Mouse (Mus musculus): ENCODE results near the gene Egln2. TPM values are rescaled to one million over a fixed set of nuclear protein-coding genes. Genes with fewer than 3 reads are reported as not detected.

The Egln2 gene
- total and polyA plus RNA-seq, 2 experiments from 2014 or later = 42.8 to 71.5 TPM

GRCm38 (mm10) chr7:27160921-27161320, 5.7 kb downstream of the Egln2 start:
- H3K4me3 ChIP-seq (ENCODE audit: low read depth, low read length) = no peak overlapping the region
- no peaks in the 10 kb centered on the region for H3K27me3 ChIP-seq (ENCODE audit: control insufficient read depth, insufficient read depth, low read length)
- no peak for ATAC-seq (ENCODE audit: insufficient read depth, low read depth)
- H3K9ac ChIP-seq (replicated peaks; ENCODE audit: low read depth, low read length) = no peak overlapping the region
- 83% methylated on average over 3 of the region's 3 CpGs for WGBS
- H3K4me1 ChIP-seq (ENCODE audit: control insufficient read depth, insufficient read depth) = peaks cover 31% of the 10 kb centered on the region
- no peak overlapping the region for H3K27ac ChIP-seq (ENCODE audit: low read depth)
- H3K36me3 ChIP-seq (replicated peaks; ENCODE audit: control insufficient read depth, insufficient read depth, low read length) = peaks cover 35% of the 10 kb centered on the region
- H3K4me2 ChIP-seq (ENCODE audit: low read depth, low read length) = no peak overlapping the region
- H3K9me3 ChIP-seq (replicated peaks; ENCODE audit: control insufficient read depth, low read length) = no peaks in the 10 kb centered on the region
- no peak for TF ChIP-seq CTCF (IDR thresholded peaks at IDR 0.05; ENCODE audit: low read depth)
- TF ChIP-seq EP300 (IDR thresholded peaks at IDR 0.05; ENCODE audit: low read depth) = no peak
- DNase-seq (ENCODE audit: low spot score) = no peak

- Histone ChIP-seq H3K9ac (replicated peaks; ENCODE audit: low read depth, low read length) (no peak overlapping the region), H3K27ac (ENCODE audit: low read depth) (0 out of 2 replicates have a peak overlapping the region, but pooled peaks have one; percentile 4), H3K4me1 (ENCODE audit: control insufficient read depth, insufficient read depth) (peaks cover 21% of the 10 kb centered on the region), H3K9me3 (replicated peaks; ENCODE audit: control insufficient read depth, low read length) (no peaks in the 10 kb centered on the region), H3K27me3 (ENCODE audit: control insufficient read depth, insufficient read depth, low read length) (no peaks in the 10 kb centered on the region), H3K4me2 (ENCODE audit: low read depth, low read length) (no peak overlapping the region), H3K4me3 (ENCODE audit: low read depth, low read length) (no peak overlapping the region), H3K36me3 (replicated peaks; ENCODE audit: control insufficient read depth, insufficient read depth, low read length) (peaks cover 34% of the 10 kb centered on the region)
- 18% methylated on average over 8 of the region's 8 CpGs for WGBS
- DNase-seq (ENCODE audit: low spot score) (peak; percentile 89), ATAC-seq (ENCODE audit: insufficient read depth, low read depth) (peak; percentile 89)
- TF ChIP-seq EP300 (IDR thresholded peaks at IDR 0.05; ENCODE audit: low read depth) (no peak), CTCF (IDR thresholded peaks at IDR 0.05; ENCODE audit: low read depth) (peak; percentile 98)
These were observed 6.7 kb downstream of the Egln2 start for GRCm38 (mm10) chr7:27159882-27160281.

- Histone ChIP-seq H3K4me2 (ENCODE audit: low read depth, low read length) (no peak overlapping the region), H3K9ac (replicated peaks; ENCODE audit: low read depth, low read length) (no peak overlapping the region), H3K4me3 (ENCODE audit: low read depth, low read length) (no peak overlapping the region), H3K4me1 (ENCODE audit: control insufficient read depth, insufficient read depth) (peaks cover 15% of the 10 kb centered on the region), H3K9me3 (replicated peaks; ENCODE audit: control insufficient read depth, low read length) (no peaks in the 10 kb centered on the region), H3K27ac (ENCODE audit: low read depth) (no peak overlapping the region), H3K27me3 (ENCODE audit: control insufficient read depth, insufficient read depth, low read length) (no peaks in the 10 kb centered on the region), H3K36me3 (replicated peaks; ENCODE audit: control insufficient read depth, insufficient read depth, low read length) (peaks cover 28% of the 10 kb centered on the region)
- TF ChIP-seq CTCF (IDR thresholded peaks at IDR 0.05; ENCODE audit: low read depth) = no peak
- no peak for TF ChIP-seq EP300 (IDR thresholded peaks at IDR 0.05; ENCODE audit: low read depth)
- 95% methylated on average over 6 of the region's 6 CpGs for WGBS
- DNase-seq (ENCODE audit: low spot score) = no peak
- ATAC-seq (ENCODE audit: insufficient read depth, low read depth) = no peak
These were observed 7.3 kb downstream of the Egln2 start for GRCm38 (mm10) chr7:27159256-27159655.

- Histone ChIP-seq H3K27ac (ENCODE audit: low read depth) (no peak overlapping the region), H3K4me3 (ENCODE audit: low read depth, low read length) (no peak overlapping the region), H3K36me3 (replicated peaks; ENCODE audit: control insufficient read depth, insufficient read depth, low read length) (peaks cover 26% of the 10 kb centered on the region), H3K4me1 (ENCODE audit: control insufficient read depth, insufficient read depth) (peaks cover 5% of the 10 kb centered on the region), H3K27me3 (ENCODE audit: control insufficient read depth, insufficient read depth, low read length) (no peaks in the 10 kb centered on the region), H3K9me3 (replicated peaks; ENCODE audit: control insufficient read depth, low read length) (no peaks in the 10 kb centered on the region), H3K9ac (replicated peaks; ENCODE audit: low read depth, low read length) (no peak overlapping the region), H3K4me2 (ENCODE audit: low read depth, low read length) (no peak overlapping the region)
- no peak for DNase-seq (ENCODE audit: low spot score)
- 94% methylated on average over 9 of the region's 9 CpGs for WGBS
- ATAC-seq (ENCODE audit: insufficient read depth, low read depth) = no peak
- TF ChIP-seq CTCF (IDR thresholded peaks at IDR 0.05; ENCODE audit: low read depth) (no peak), EP300 (IDR thresholded peaks at IDR 0.05; ENCODE audit: low read depth) (no peak)
These were observed 8.4 kb downstream of the Egln2 start for GRCm38 (mm10) chr7:27158171-27158570.

- no peaks in the 10 kb centered on the region for H3K9me3 ChIP-seq (replicated peaks; ENCODE audit: control insufficient read depth, low read length)
- no peaks in the 10 kb centered on the region for H3K27me3 ChIP-seq (ENCODE audit: control insufficient read depth, insufficient read depth, low read length)
- DNase-seq (ENCODE audit: low spot score) (no peak), ATAC-seq (ENCODE audit: insufficient read depth, low read depth) (no peak)
- H3K4me2 ChIP-seq (ENCODE audit: low read depth, low read length) = no peak overlapping the region
- 69% methylated on average over 13 of the region's 13 CpGs for WGBS
- no peaks in the 10 kb centered on the region for H3K4me1 ChIP-seq (ENCODE audit: control insufficient read depth, insufficient read depth)
- TF ChIP-seq EP300 (IDR thresholded peaks at IDR 0.05; ENCODE audit: low read depth) = no peak
- TF ChIP-seq CTCF (IDR thresholded peaks at IDR 0.05; ENCODE audit: low read depth) = no peak
- no peak overlapping the region for H3K27ac ChIP-seq (ENCODE audit: low read depth)
- no peak overlapping the region for H3K9ac ChIP-seq (replicated peaks; ENCODE audit: low read depth, low read length)
- no peak overlapping the region for H3K4me3 ChIP-seq (ENCODE audit: low read depth, low read length)
- H3K36me3 ChIP-seq (replicated peaks; ENCODE audit: control insufficient read depth, insufficient read depth, low read length) = peaks cover 26% of the 10 kb centered on the region
These were observed 10.6 kb downstream of the Egln2 start for GRCm38 (mm10) chr7:27156005-27156404.

- no peaks in the 10 kb centered on the region for H3K27me3 ChIP-seq (ENCODE audit: control insufficient read depth, insufficient read depth, low read length)
These were observed 13.3 kb downstream of the Egln2 start, which contains the start of gene Cyp2t4 for GRCm38 (mm10) chr7:27153205-27153764. Gene Cyp2t4, plus strand, starts transcription at chr7:27153714.

More at GRCm38 (mm10) chr7:27153205-27153764, 13.3 kb downstream of the Egln2 start, which contains the start of gene Cyp2t4:
- Histone ChIP-seq H3K4me1 (ENCODE audit: control insufficient read depth, insufficient read depth) (no peaks in the 10 kb centered on the region), H3K9me3 (replicated peaks; ENCODE audit: control insufficient read depth, low read length) (no peaks in the 10 kb centered on the region), H3K4me3 (ENCODE audit: low read depth, low read length) (no peak within 1 kb of the TSS), H3K4me2 (ENCODE audit: low read depth, low read length) (no peak within 1 kb of the TSS), H3K27ac (ENCODE audit: low read depth) (no peak within 1 kb of the TSS), H3K36me3 (replicated peaks; ENCODE audit: control insufficient read depth, insufficient read depth, low read length) (peaks cover 12% of the 10 kb centered on the region), H3K9ac (replicated peaks; ENCODE audit: low read depth, low read length) (no peak within 1 kb of the TSS)
- ATAC-seq (ENCODE audit: insufficient read depth, low read depth) = peak; percentile 49; the same call in 1 of the 2 replicates
- DNase-seq (ENCODE audit: low spot score) = no peak
- TF ChIP-seq CTCF (IDR thresholded peaks at IDR 0.05; ENCODE audit: low read depth) = no peak
- TF ChIP-seq EP300 (IDR thresholded peaks at IDR 0.05; ENCODE audit: low read depth) = no peak
- WGBS = 49% methylated on average over 10 of the region's 10 CpGs
